ENCODE assay signal across 8 mouse cellular contexts in the genomic region with DNA sequence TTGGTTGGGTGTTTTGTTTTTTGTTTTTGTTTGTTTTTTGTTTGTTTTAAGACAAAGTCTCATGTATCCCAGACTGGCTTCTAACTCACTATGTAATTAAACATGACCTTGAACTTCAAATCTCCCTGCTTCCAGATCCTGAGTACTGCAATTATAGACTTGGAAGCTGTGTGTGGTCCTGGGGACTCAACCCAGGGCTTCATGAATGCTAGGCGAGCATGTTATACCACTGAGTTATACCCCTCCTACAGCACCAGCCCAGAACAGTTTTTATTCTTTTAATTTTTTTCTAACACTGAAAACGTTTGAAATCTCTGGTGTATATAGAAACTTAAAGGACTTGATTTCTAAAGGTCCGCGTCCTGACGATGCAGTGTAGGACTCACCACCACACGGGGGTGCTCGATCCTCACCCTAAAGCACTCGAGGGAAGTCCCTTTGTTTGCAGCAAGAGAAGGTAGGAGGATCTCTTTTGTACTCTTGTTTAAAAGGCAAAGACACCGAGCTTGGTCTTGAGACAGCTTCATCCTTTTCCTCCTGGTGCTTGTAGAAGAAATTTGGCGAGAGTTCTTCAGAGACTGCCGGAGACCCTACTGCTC.
DNase-seq lines count a peak whose midpoint lies in the region; ATAC-seq lines count a peak whose summit lies in the region.

No protein-coding gene starts in this region.

- H3K4me1 ChIP-seq in hindbrain, embryonic 15.5 days (replicated peaks): no peaks in the 10 kb centered on the region

- ATAC-seq in hindbrain, embryonic 15.5 days (ENCODE audit: low FRiP score, low read depth): peak; percentile 78

- peak overlapping the region; percentile 62; the same call in 1 of the 2 replicates for H3K27ac ChIP-seq in hindbrain, embryonic 15.5 days (replicated peaks)

- no peak overlapping the region for H3K4me3 ChIP-seq in hindbrain, embryonic 15.5 days

- no peaks in the 10 kb centered on the region for H3K27me3 ChIP-seq in hindbrain, embryonic 15.5 days

- H3K4me2 ChIP-seq in hindbrain, embryonic 15.5 days: no peak overlapping the region

- no peaks in the 10 kb centered on the region for H3K36me3 ChIP-seq in hindbrain, embryonic 15.5 days

- no peak overlapping the region for H3K9ac ChIP-seq in hindbrain, embryonic 15.5 days

- H3K9me3 ChIP-seq in hindbrain, embryonic 15.5 days: no peaks in the 10 kb centered on the region

- peak; percentile 88 for DNase-seq in ZHBTc4 (ENCODE audit: low read depth, low spot score)
- peak; percentile 91 to 92 for DNase-seq in cerebellum, postnatal 10 days
- peak; percentile 72 to 77 for DNase-seq in frontal cortex, postnatal 25 days (ENCODE audit: low spot score in 2 of 2)
- DNase-seq in layer of hippocampus, postnatal 36 days: peak; percentile 72 to 80
- peak; percentile 87 for DNase-seq in mesoderm, embryonic 11.5 days (ENCODE audit: low read depth, low spot score)
- DNase-seq in right cerebral cortex, postnatal 25 days: peak; percentile 74
- peak; percentile 70 for DNase-seq in yolk sac, embryonic 10.5 days (ENCODE audit: low spot score)

- WGBS in hindbrain, embryonic 15.5 days: 9% methylated on average over 11 of the region's 11 CpGs
